Mouse (Mus musculus) thymus, adult 2 months (tissue): ENCODE measurements around the gene Homer1. TPM values are rescaled to one million over a fixed set of nuclear protein-coding genes. Genes with fewer than 3 reads are reported as not detected.

Source experiments
- DNase-seq: peaks from one replicate; pipeline ENCODE4 v3.0.0; 2021
- H3K27ac ChIP-seq: fragments of 200-500 bp; 2 replicates; pipeline ENCODE4 v1.5.1; 2012; ENCODE audit warnings: low read length, control low read depth; ENCODE audit not compliant: control insufficient read depth, insufficient read depth
- H3K27me3 ChIP-seq: fragments of 200-500 bp; 2 replicates; pipeline ENCODE4 v1.6.1; 2012; ENCODE audit warnings: mild to moderate bottlenecking, low read length, moderate library complexity, mixed read lengths; ENCODE audit not compliant: control insufficient read depth, insufficient read depth
- H3K36me3 ChIP-seq: fragments of 200-500 bp; 2 replicates; pipeline ENCODE4 v1.6.1; 2012; ENCODE audit warnings: mild to moderate bottlenecking, low read length, moderate library complexity; ENCODE audit not compliant: control insufficient read depth, insufficient read depth
- H3K4me1 ChIP-seq: fragments of 200-500 bp; replicated peaks from 2 replicates; pipeline ENCODE4 v1.6.1; 2012; ENCODE audit warnings: low read length; ENCODE audit not compliant: control insufficient read depth, insufficient read depth
- H3K4me3 ChIP-seq: fragments of 200-500 bp; 2 replicates; pipeline ENCODE4 v1.5.1; 2012; ENCODE audit warnings: mild to moderate bottlenecking, low read length, control low read depth, moderate library complexity; ENCODE audit not compliant: control insufficient read depth, insufficient read depth
- CTCF ChIP-seq: fragments of 200-500 bp; IDR thresholded peaks from 2 replicates; pipeline ENCODE4 v1.5.1; 2012; ENCODE audit warnings: mild to moderate bottlenecking, control low read depth, low read length, moderate library complexity, borderline replicate concordance; ENCODE audit not compliant: control insufficient read depth, poor library complexity, insufficient read depth; ENCODE audit errors: extremely low read depth
- POLR2A ChIP-seq: fragments of 200-500 bp; IDR thresholded peaks from 2 replicates; pipeline ENCODE4 v1.6.1; 2012; ENCODE audit warnings: mild to moderate bottlenecking, low read length, control low read depth, moderate library complexity; ENCODE audit not compliant: control insufficient read depth, poor library complexity, insufficient read depth; ENCODE audit errors: extremely low read depth
- WGBS: fragments of 180-500 bp; shearing (Covaris S2); methylation state at CpG from one replicate; pipeline ENCODE4 v1.1.7; 2018; 5-methylcytosine and 5-hydroxymethylcytosine counted together
- polyA plus RNA-seq: library from polyadenylated mRNA; depleted of rRNA; stranded (reverse); fragments of >200 nt; gene quantifications from 2 replicates; pipeline ENCODE4 v1.2.3, GENCODE M21; 2012

Gene Homer1
- polyA plus RNA-seq, 1 experiment, result 2.5 TPM

DNA sequence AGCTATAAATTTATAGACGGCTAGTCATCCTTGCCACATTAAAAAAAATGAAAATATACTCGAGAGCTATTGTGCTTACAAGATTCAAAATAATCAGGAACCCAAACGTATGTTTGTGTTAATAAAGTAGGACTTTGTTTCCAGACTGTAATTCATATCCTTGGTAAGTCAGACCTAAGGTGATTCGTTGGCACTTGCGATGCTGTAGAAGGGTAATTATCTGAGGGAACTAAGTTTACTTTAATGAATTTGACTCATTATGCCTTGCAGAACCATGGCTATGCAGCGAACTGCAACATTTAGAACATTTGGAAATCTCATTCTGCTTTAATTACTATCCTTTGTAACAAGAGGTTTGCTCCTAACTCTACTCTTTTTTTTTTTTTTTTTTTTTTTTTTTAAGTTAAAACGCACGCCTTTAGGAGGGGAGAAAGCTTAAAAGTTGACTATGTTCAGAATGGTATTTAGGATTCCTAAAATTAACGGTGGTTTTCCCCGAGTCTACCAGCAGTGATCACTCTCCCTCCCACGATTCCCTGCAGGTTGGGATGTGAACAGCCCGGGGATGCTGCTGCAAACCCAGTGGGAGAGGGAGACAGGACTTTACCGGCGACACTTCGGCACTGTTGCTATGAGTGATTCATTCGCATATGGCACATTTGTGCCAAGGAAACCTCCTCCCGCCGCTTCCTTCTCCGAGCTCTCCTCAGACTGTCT is 3.6 kb downstream of the Homer1 start:
- Histone ChIP-seq H3K27me3 (no peaks in the 10 kb centered on the region; the same call in 1 of the 2 replicates), H3K27ac (peak overlapping the region; percentile 34; the same call in 1 of the 2 replicates), H3K4me1 (peaks cover 2% of the 10 kb centered on the region; the same call in 1 of the 2 replicates), H3K36me3 (no peaks in the 10 kb centered on the region), H3K4me3 (peak overlapping the region; percentile 75)
- 18% methylated on average over 19 of the region's 19 CpGs for WGBS
- TF ChIP-seq CTCF, result 0 out of 2 replicates have a peak, but pooled peaks have one; percentile 2
- no peak for TF ChIP-seq POLR2A
- no peak for DNase-seq

GRCm38 (mm10) chr13:93303563-93304250 is 4.3 kb downstream of the Homer1 start:
- Histone ChIP-seq H3K27me3 (no peaks in the 10 kb centered on the region; the same call in 1 of the 2 replicates), H3K4me1 (peaks cover 2% of the 10 kb centered on the region; the same call in 1 of the 2 replicates), H3K27ac (peak overlapping the region; percentile 34; the same call in 1 of the 2 replicates), H3K4me3 (peak overlapping the region; percentile 75), H3K36me3 (no peaks in the 10 kb centered on the region)
- TF ChIP-seq CTCF (peak; percentile 10; the same call in 1 of the 2 replicates), POLR2A (peak; percentile 67)
- under 1% methylated on average over 66 of the region's 90 CpGs for WGBS
- peak; percentile 97 for DNase-seq

DNA sequence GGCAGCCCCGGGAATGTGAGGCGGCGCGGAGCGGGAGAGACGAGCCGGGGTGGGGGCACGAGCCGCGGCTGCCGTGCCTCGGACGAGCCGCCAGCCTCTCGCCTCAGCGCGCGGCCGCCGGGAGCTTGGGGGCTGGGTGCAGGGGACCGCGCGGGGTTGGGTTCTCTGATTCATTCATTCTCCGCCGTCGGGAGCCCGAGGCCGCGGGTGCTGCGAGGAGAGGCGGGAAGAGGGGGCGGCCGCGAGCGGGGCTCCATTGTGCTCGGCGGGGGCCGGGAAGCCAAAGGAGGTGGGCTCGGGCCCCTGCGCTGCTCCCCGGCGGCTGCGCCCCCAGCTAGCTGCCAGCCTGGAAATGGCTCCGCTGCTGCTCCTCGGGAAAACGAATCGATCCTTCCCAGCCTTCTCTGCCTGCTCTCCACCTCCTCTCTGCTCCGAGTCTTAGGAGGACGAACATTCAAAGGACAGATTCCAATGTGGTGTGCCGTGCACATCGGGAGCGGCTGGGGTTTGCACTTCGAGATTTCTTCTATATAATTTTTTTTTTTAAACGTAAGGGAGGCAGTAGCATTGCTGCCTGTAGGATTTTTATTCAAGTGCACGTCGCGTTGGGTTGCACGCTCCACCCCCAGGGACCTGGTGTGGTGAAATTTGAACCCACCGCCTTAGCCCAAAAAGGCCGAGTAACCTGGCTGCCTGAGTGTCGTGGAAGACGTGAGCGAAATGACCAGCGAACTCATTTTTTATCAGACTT is 5.0 kb downstream of the Homer1 start:
- 1% methylated on average over 63 of the region's 64 CpGs for WGBS
- H3K36me3 ChIP-seq, result no peaks in the 10 kb centered on the region
- peak overlapping the region; percentile 72 for H3K4me3 ChIP-seq
- peaks cover 2% of the 10 kb centered on the region; the same call in 1 of the 2 replicates for H3K4me1 ChIP-seq
- DNase-seq, result no peak
- H3K27me3 ChIP-seq, result no peaks in the 10 kb centered on the region; the same call in 1 of the 2 replicates
- TF ChIP-seq CTCF (peak; percentile 42; the same call in 1 of the 2 replicates), POLR2A (no peak)
- H3K27ac ChIP-seq, result no peak overlapping the region

- H3K4me3 ChIP-seq, result no peak overlapping the region
- H3K36me3 ChIP-seq, result no peaks in the 10 kb centered on the region
- H3K4me1 ChIP-seq, result peaks cover 2% of the 10 kb centered on the region; the same call in 1 of the 2 replicates
- H3K27ac ChIP-seq, result no peak overlapping the region
- no peak for TF ChIP-seq POLR2A
- H3K27me3 ChIP-seq, result no peaks in the 10 kb centered on the region; the same call in 1 of the 2 replicates
- DNase-seq, result no peak
- WGBS, result 34% methylated on average over 7 of the region's 7 CpGs
Observed at GRCm38 (mm10) chr13:93305149-93305548, 5.7 kb downstream of the Homer1 start.

DNA sequence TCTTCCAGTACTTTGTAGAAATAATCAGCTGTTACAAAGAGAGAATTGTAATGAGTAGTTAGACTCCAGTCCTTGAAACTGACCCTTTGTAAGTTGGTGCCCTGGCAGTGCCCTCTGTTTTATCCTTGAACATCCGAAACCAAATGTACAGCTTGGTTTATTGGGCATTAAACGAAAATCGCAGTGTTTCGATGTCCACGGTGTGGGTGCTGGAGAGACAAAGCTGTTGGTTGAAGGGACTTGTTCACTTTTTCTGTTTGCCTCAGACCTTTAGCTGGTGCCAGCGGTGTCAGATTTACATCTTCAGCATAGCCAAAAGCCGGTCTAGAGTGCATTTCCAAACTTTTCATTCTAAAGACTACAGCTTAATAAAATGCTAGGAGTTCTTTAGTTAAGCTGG is 6.2 kb downstream of the Homer1 start:
- H3K27me3 ChIP-seq, result no peaks in the 10 kb centered on the region; the same call in 1 of the 2 replicates
- no peaks in the 10 kb centered on the region for H3K36me3 ChIP-seq
- 79% methylated on average over 7 of the region's 7 CpGs for WGBS
- peaks cover 2% of the 10 kb centered on the region; the same call in 1 of the 2 replicates for H3K4me1 ChIP-seq
- DNase-seq, result no peak
- no peak overlapping the region for H3K4me3 ChIP-seq
- TF ChIP-seq CTCF (no peak), POLR2A (no peak)
- H3K27ac ChIP-seq, result no peak overlapping the region

- Histone ChIP-seq H3K4me1 (peaks cover 2% of the 10 kb centered on the region; the same call in 1 of the 2 replicates), H3K27ac (no peak overlapping the region), H3K4me3 (no peak overlapping the region), H3K27me3 (no peaks in the 10 kb centered on the region; the same call in 1 of the 2 replicates), H3K36me3 (no peaks in the 10 kb centered on the region)
- DNase-seq, result no peak
- TF ChIP-seq POLR2A, result no peak
- no peak for TF ChIP-seq CTCF
- 69% methylated on average over 3 of the region's 3 CpGs for WGBS
Observed at GRCm38 (mm10) chr13:93306545-93306944, 7.1 kb downstream of the Homer1 start.
